Mouse (Mus musculus) CH12.LX (cell line): ENCODE measurements around the gene Adora1.

ENCODE experiments used
- CHD1 ChIP-seq: IDR thresholded peaks from 2 replicates; pipeline ENCODE4 v1.6.1; 2012; ENCODE audit warnings: low read depth, low read length, improper control_type of control experiment, inconsistent platforms
- CHD2 ChIP-seq: IDR thresholded peaks from 2 replicates; pipeline ENCODE4 v1.6.1; 2011; ENCODE audit warnings: low read length, improper control_type of control experiment
- CTCF ChIP-seq, 2 experiments: IDR thresholded peaks in 1 of 2; conservative IDR thresholded peaks in 1 of 2; 2 replicates each; pipeline ENCODE4 v1.5.1; 2011 to 2012; ENCODE audit warnings: low read depth in 2 of 2, low read length in 2 of 2, improper control_type of control experiment in 1 of 2, inconsistent platforms in 1 of 2, mild to moderate bottlenecking in 1 of 2, moderate library complexity in 1 of 2
- E2F4 ChIP-seq: IDR thresholded peaks from 2 replicates; pipeline ENCODE4 v1.6.1; 2011; ENCODE audit warnings: low read depth, low read length, improper control_type of control experiment; ENCODE audit not compliant: insufficient replicate concordance
- ELF1 ChIP-seq: IDR thresholded peaks from 2 replicates; pipeline ENCODE4 v1.6.1; 2014; ENCODE audit warnings: low read depth, mild to moderate bottlenecking, inconsistent platforms, low read length, improper control_type of control experiment
- ETS1 ChIP-seq: conservative IDR thresholded peaks from 2 replicates; pipeline ENCODE4 v1.6.1; 2012; ENCODE audit warnings: low read depth, mild to moderate bottlenecking, inconsistent platforms, low read length, improper control_type of control experiment, moderate library complexity
- MAZ ChIP-seq: IDR thresholded peaks from 2 replicates; pipeline ENCODE4 v1.6.1; 2012; ENCODE audit warnings: low read depth, mild to moderate bottlenecking, inconsistent platforms, low read length, improper control_type of control experiment, moderate library complexity
- NRF1 ChIP-seq: IDR thresholded peaks from 2 replicates; pipeline ENCODE4 v1.6.1; 2014; ENCODE audit warnings: low read depth, mild to moderate bottlenecking, inconsistent platforms, low read length, improper control_type of control experiment, moderate library complexity
- TBP ChIP-seq: conservative IDR thresholded peaks from 2 replicates; pipeline ENCODE4 v1.6.1; 2011; ENCODE audit warnings: low read depth, low read length, improper control_type of control experiment

- TF ChIP-seq CTCF (conservative IDR thresholded peaks at IDR 0.05 in 1 of 2, IDR thresholded peaks at IDR 0.05 in 1 of 2; ENCODE audit: low read depth in 2 of 2, low read length in 2 of 2): no peak
- TF ChIP-seq ELF1: no peak
- TF ChIP-seq E2F4: no peak
- TF ChIP-seq TBP: no peak
- no peak for TF ChIP-seq ETS1
- TF ChIP-seq NRF1: no peak
- TF ChIP-seq CHD1: no peak
- no peak for TF ChIP-seq CHD2
- TF ChIP-seq MAZ: no peak
Measured at GRCm38 (mm10) chr1:134270026-134270425, 34.8 kb upstream of the Adora1 start.
